Mouse (Mus musculus): ENCODE data around the gene Pced1a. TPM values are rescaled to one million over a fixed set of nuclear protein-coding genes. Genes with fewer than 3 reads are reported as not detected.

The Pced1a gene
- polyA plus RNA-seq, 1 experiment from 2014 or later = 13.9 TPM

Other genes with a start within 250 kb of the Pced1a start
- 859 and 934 TPM in 2 replicates for gene Snrpb, start 245.3 kb downstream of the Pced1a start, polyA plus RNA-seq (2016; fragmentation: Nextera tagmentation; extraction: Ambion mirVana)
- gene Tmc2, start 229.5 kb downstream of the Pced1a start, polyA plus RNA-seq (2016; fragmentation: Nextera tagmentation; extraction: Ambion mirVana) = not detected in 2 replicates
- gene Nop56, start 150.3 kb downstream of the Pced1a start, polyA plus RNA-seq (2016; fragmentation: Nextera tagmentation; extraction: Ambion mirVana) = 392 and 425 TPM in 2 replicates
- 136 and 141 TPM in 2 replicates for gene Idh3b, start 140.2 kb downstream of the Pced1a start, polyA plus RNA-seq (2016; fragmentation: Nextera tagmentation; extraction: Ambion mirVana)
- 0.95 and 1.3 TPM in 2 replicates for gene Ebf4, start 129.5 kb downstream of the Pced1a start, polyA plus RNA-seq (2016; fragmentation: Nextera tagmentation; extraction: Ambion mirVana)
- gene Cpxm1, start 27.1 kb downstream of the Pced1a start, polyA plus RNA-seq (2016; fragmentation: Nextera tagmentation; extraction: Ambion mirVana) = 40.7 and 47.3 TPM in 2 replicates
- not detected in 2 replicates for gene Gm28372, start 19.5 kb downstream of the Pced1a start, polyA plus RNA-seq (2016; fragmentation: Nextera tagmentation; extraction: Ambion mirVana)
- gene 1700020A23Rik, start 19.4 kb downstream of the Pced1a start, polyA plus RNA-seq (2016; fragmentation: Nextera tagmentation; extraction: Ambion mirVana) = 0.40 TPM in 1 of 2 replicates, not detected in the other
- gene Tmem239, start 18.2 kb downstream of the Pced1a start, polyA plus RNA-seq (2016; fragmentation: Nextera tagmentation; extraction: Ambion mirVana) = 0.12 TPM in 1 of 2 replicates, not detected in the other
- 117 and 126 TPM in 2 replicates for gene Vps16, start 362 bp downstream of the Pced1a start, polyA plus RNA-seq (2016; fragmentation: Nextera tagmentation; extraction: Ambion mirVana)
- gene Ptpra, start 25.6 kb upstream of the Pced1a start, polyA plus RNA-seq (2016; fragmentation: Nextera tagmentation; extraction: Ambion mirVana) = 88.2 and 91.8 TPM in 2 replicates
- gene Mrps26, start 139.0 kb upstream of the Pced1a start, polyA plus RNA-seq (2016; fragmentation: Nextera tagmentation; extraction: Ambion mirVana) = 84.8 and 89.0 TPM in 2 replicates
- gene Oxt, start 151.5 kb upstream of the Pced1a start, polyA plus RNA-seq (2016; fragmentation: Nextera tagmentation; extraction: Ambion mirVana) = not detected in 2 replicates
- not detected in 2 replicates for gene Avp, start 157.9 kb upstream of the Pced1a start, polyA plus RNA-seq (2016; fragmentation: Nextera tagmentation; extraction: Ambion mirVana)
- gene Fastkd5, start 205.3 kb upstream of the Pced1a start, polyA plus RNA-seq (2016; fragmentation: Nextera tagmentation; extraction: Ambion mirVana) = 21.7 and 22.4 TPM in 2 replicates
- 20.3 and 21.5 TPM in 2 replicates for gene Ubox5, start 205.3 kb upstream of the Pced1a start, polyA plus RNA-seq (2016; fragmentation: Nextera tagmentation; extraction: Ambion mirVana)
- 4.0 and 5.1 TPM in 2 replicates for gene Lzts3, start 218.1 kb upstream of the Pced1a start, polyA plus RNA-seq (2016; fragmentation: Nextera tagmentation; extraction: Ambion mirVana)
- gene Ddrgk1, start 240.0 kb upstream of the Pced1a start, polyA plus RNA-seq (2016; fragmentation: Nextera tagmentation; extraction: Ambion mirVana) = 40.6 and 45.6 TPM in 2 replicates
- 153 and 161 TPM in 2 replicates for gene Itpa, start 242.9 kb upstream of the Pced1a start, polyA plus RNA-seq (2016; fragmentation: Nextera tagmentation; extraction: Ambion mirVana)

Data from midbrain, embryonic 10.5 days (tissue).